Mouse (Mus musculus): ENCODE measurements at regions not wholly inside any gene's neighbourhood (a gene's known extent, or its start where the extent isn't known, plus 50 kb on each side); places are given as distances from the start of the nearest gene placed in this dataset.

GRCm38 (mm10) chr7:114345860-114346259 is 69.2 kb upstream of the Pde3b start:
- no peak for TF ChIP-seq CTCF (IDR thresholded peaks at IDR 0.05)
- TF ChIP-seq EP300 (IDR thresholded peaks at IDR 0.05), result no peak

Data from lung, postnatal 0 days (tissue).